Mouse (Mus musculus) ES-E14 (cell line): ENCODE data around the gene Ap3d1. TPM values are rescaled to one million over a fixed set of nuclear protein-coding genes. Genes with fewer than 3 reads are reported as not detected.

Experiments used
- DNase-seq: peaks from one replicate; pipeline ENCODE4 v3.0.0-alpha.2; 2013; ENCODE audit warnings: low read depth, low spot score
- H3K27ac ChIP-seq: 2 replicates; pipeline ENCODE4 v1.5.1; 2012; ENCODE audit warnings: low read depth, mild to moderate bottlenecking, low read length, moderate library complexity, mixed read lengths; ENCODE audit not compliant: poor library complexity, insufficient read depth, severe bottlenecking
- H3K36me3 ChIP-seq: 2 replicates; pipeline ENCODE4 v1.6.1; 2012; ENCODE audit warnings: mild to moderate bottlenecking, low read length, moderate library complexity, mixed read lengths; ENCODE audit not compliant: control insufficient read depth, poor library complexity, insufficient read depth, severe bottlenecking
- H3K4me1 ChIP-seq, 2 experiments: fragments of 150-350 bp in 1 of 2; sonication (generic) in 1 of 2; 2 replicates each; pipeline ENCODE4 v1.6.1; 2012; ENCODE audit warnings: low read length in 2 of 2, mild to moderate bottlenecking in 1 of 2, mixed read lengths in 1 of 2; ENCODE audit not compliant: control insufficient read depth in 2 of 2, insufficient read depth in 2 of 2, poor library complexity in 1 of 2
- H3K4me3 ChIP-seq, 2 experiments: fragments of 150-350 bp in 1 of 2; sonication (generic) in 1 of 2; 2 replicates each; pipeline ENCODE4 v1.5.1; 2012; ENCODE audit warnings: low read length in 2 of 2, low read depth in 1 of 2, mild to moderate bottlenecking in 1 of 2, mixed read lengths in 1 of 2; ENCODE audit not compliant: insufficient read depth in 1 of 2, poor library complexity in 1 of 2, severe bottlenecking in 1 of 2
- H3K9ac ChIP-seq: 2 replicates; pipeline ENCODE4 v1.6.1; 2012; ENCODE audit warnings: low read depth, mild to moderate bottlenecking, low read length, mixed read lengths; ENCODE audit not compliant: poor library complexity, insufficient read depth, severe bottlenecking
- H3K9me3 ChIP-seq: fragments of 150-350 bp; sonication (generic); 2 replicates; pipeline ENCODE4 v1.6.1; 2012; ENCODE audit warnings: low read depth, mild to moderate bottlenecking, low read length; ENCODE audit not compliant: control insufficient read depth, insufficient read depth
- CHD2 ChIP-seq: IDR thresholded peaks from 2 replicates; pipeline ENCODE4 v1.6.1; 2014; ENCODE audit warnings: mild to moderate bottlenecking, low read depth, low read length, inconsistent platforms
- HCFC1 ChIP-seq: IDR thresholded peaks from 2 replicates; pipeline ENCODE4 v1.6.1; 2012; ENCODE audit warnings: low read length, inconsistent platforms, borderline replicate concordance; ENCODE audit not compliant: insufficient read depth
- MAFK ChIP-seq: IDR thresholded peaks from 2 replicates; pipeline ENCODE4 v1.6.1; 2014; ENCODE audit warnings: mild to moderate bottlenecking, low read depth, low read length, inconsistent platforms; ENCODE audit not compliant: insufficient read depth
- ZC3H11A ChIP-seq: IDR thresholded peaks from 2 replicates; pipeline ENCODE4 v1.6.1; 2012; ENCODE audit warnings: low read depth, mild to moderate bottlenecking, inconsistent platforms, low read length, borderline replicate concordance
- ZNF384 ChIP-seq: IDR thresholded peaks from 2 replicates; pipeline ENCODE4 v1.6.1; 2012; ENCODE audit warnings: low read depth, low read length, inconsistent platforms
- in situ Hi-C, 2 experiments: fragments of 600-800 bp; cut with MboI; formaldehyde crosslinking; loops; one replicate each; pipeline ENCODE4 v1.15.1; 2025; ENCODE audit warnings: low sequenced_read_pairs in 2 of 2, inconsistent platforms in 1 of 2; ENCODE audit not compliant: unreplicated experiment in 2 of 2
- total RNA-seq: library from RNA; depleted of rRNA; stranded (reverse); fragments of 300-350 nt; gene quantifications from 2 replicates; pipeline ENCODE4 v1.2.3, GENCODE M21; 2012

The Ap3d1 gene
- total RNA-seq, 1 experiment: 74.8 TPM

DNA sequence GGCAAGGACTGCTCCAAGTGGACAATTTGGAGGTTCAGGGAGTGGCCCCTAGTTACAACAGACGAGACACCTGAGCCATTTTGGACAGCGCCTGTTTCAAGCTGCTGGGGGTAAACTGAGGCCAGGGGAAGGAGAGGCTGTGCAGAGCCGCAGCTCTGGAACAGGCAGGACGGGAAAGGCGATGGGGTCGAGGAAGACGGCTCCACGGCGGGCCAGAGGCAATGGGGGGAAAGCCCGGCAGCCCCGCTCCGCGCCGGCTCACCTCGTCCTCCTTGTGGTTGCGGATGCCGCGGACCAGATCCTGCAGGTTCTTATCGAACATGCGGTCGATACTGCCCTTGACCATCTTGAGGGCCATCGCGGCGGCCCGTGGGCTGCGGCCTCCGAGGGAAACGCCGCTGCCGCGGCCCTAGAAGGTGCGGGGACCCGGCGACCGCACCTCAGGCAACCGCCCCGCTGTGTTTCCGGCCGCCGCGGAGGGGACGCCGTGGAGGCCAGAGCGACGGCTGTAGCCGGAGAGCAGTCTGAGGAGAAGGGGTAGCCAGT lies 357 bp downstream of the Ap3d1 start:
- no peak for TF ChIP-seq HCFC1
- no peak for DNase-seq
- peaks cover 5 to 8% of the 10 kb centered on the region in 2 experiments; a peak in 3 of 4 replicates for H3K4me1 ChIP-seq
- H3K27ac ChIP-seq: peak overlapping the region; percentile 32; the same call in 1 of the 2 replicates
- no peaks in the 10 kb centered on the region for H3K9me3 ChIP-seq
- peak overlapping the region; percentile 90 to 94 for H3K4me3 ChIP-seq
- H3K36me3 ChIP-seq: peaks cover 4% of the 10 kb centered on the region; the same call in 1 of the 2 replicates
- in situ Hi-C loops: no loop called here
- peak overlapping the region; percentile 89 for H3K9ac ChIP-seq

DNA sequence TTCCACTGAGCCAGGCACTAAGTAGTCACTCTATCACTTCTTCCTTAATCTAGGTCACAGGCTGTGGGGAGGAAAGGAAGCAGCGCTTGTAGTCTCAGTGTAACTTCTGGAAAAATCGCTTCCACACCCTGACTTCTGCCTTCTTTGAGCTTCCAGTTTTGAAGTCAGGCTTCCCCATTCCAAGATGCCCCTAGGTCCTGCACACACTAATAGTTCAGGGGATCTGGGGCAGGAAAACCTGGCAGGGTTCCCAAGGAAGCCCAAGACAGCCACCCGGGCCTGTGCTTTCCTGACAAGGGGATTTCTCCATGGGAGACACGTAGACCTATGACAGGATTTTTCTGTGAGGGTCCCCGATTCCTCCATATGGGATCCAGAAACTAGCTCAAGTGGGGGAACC lies 918 bp downstream of the Ap3d1 start:
- in situ Hi-C loops: no loop called here
- H3K9ac ChIP-seq: peak overlapping the region; percentile 89
- H3K27ac ChIP-seq: no peak overlapping the region
- H3K36me3 ChIP-seq: peaks cover 4% of the 10 kb centered on the region; the same call in 1 of the 2 replicates
- no peaks in the 10 kb centered on the region for H3K9me3 ChIP-seq
- peak overlapping the region; percentile 90 to 94 for H3K4me3 ChIP-seq
- TF ChIP-seq CHD2 (no peak), MAFK (no peak), ZNF384 (no peak), HCFC1 (no peak), ZC3H11A (no peak)
- DNase-seq: no peak
- H3K4me1 ChIP-seq: peaks cover 5 to 8% of the 10 kb centered on the region in 2 experiments; a peak in 3 of 4 replicates

GRCm38 (mm10) chr10:80738657-80739056 lies 3.4 kb downstream of the Ap3d1 start:
- Histone ChIP-seq H3K36me3 (peaks cover 9% of the 10 kb centered on the region; the same call in 1 of the 2 replicates), H3K4me3 (no peak overlapping the region), H3K27ac (no peak overlapping the region), H3K9me3 (no peaks in the 10 kb centered on the region), H3K9ac (no peak overlapping the region), H3K4me1 (peaks cover 5 to 8% of the 10 kb centered on the region in 2 experiments; a peak in 3 of 4 replicates)
- DNase-seq: no peak
- in situ Hi-C loops: no loop called here
- TF ChIP-seq HCFC1 (no peak), CHD2 (no peak), MAFK (no peak), ZC3H11A (no peak), ZNF384 (no peak; the same call in 1 of the 2 replicates)

GRCm38 (mm10) chr10:80736731-80737130 lies 5.3 kb downstream of the Ap3d1 start:
- no peak for DNase-seq
- Histone ChIP-seq H3K9ac (no peak overlapping the region), H3K4me3 (no peak overlapping the region), H3K9me3 (no peaks in the 10 kb centered on the region), H3K4me1 (peaks cover 5% of the 10 kb centered on the region in 2 experiments; a peak in 3 of 4 replicates), H3K27ac (no peak overlapping the region), H3K36me3 (peaks cover 19% of the 10 kb centered on the region)
- no peak for TF ChIP-seq MAFK
- in situ Hi-C loops: no loop called here

GRCm38 (mm10) chr10:80732611-80733101 lies 9.4 kb downstream of the Ap3d1 start:
- H3K36me3 ChIP-seq: peaks cover 49% of the 10 kb centered on the region
- no peaks in the 10 kb centered on the region for H3K9me3 ChIP-seq

More at GRCm38 (mm10) chr10:80732611-80733101, 9.4 kb downstream of the Ap3d1 start:
- no peak for TF ChIP-seq MAFK
- no peak for TF ChIP-seq HCFC1
- no peak for TF ChIP-seq ZC3H11A
- no peak for TF ChIP-seq ZNF384
- no peak for TF ChIP-seq CHD2
- Histone ChIP-seq H3K27ac (no peak overlapping the region), H3K9ac (no peak overlapping the region), H3K4me1 (no peaks in the 10 kb centered on the region; a peak in 1 of 4 replicates), H3K4me3 (no peak overlapping the region)
- DNase-seq: no peak
- in situ Hi-C loops: no loop called here
